Mouse (Mus musculus) cerebellum, adult 9-11 months (tissue): Measurements from ENCODE around the gene Mocs1.
A peak's percentile ranks its signal among the peaks of the same experiment; 100 is the strongest.

ENCODE experiments used
- DNase-seq: peaks from one replicate; pipeline ENCODE4 v3.0.0; 2022

Gene Mocs1

DNA sequence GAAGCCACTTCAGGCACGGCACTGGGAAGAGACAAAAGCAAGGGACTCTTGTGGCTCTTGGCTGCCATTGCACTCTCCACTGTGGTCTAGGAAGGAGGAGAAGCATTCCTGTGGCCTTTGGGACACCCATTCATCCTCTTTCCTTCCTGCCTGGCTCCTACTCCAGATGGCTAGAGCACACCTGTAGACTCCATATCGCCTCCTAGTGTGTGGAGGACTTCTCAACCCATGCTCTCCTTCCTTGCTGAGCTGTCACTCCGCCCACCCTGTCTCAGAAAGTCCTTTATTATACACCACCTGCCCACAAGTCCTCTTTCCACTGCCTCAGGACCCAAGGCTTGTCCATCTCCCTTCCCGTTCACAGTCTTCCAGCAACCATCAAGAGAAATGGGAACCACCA, 65.1 kb downstream of the Mocs1 start:
- DNase-seq = no peak

- DNase-seq = no peak
Observed at GRCm38 (mm10) chr17:49498169-49498568, 70.0 kb downstream of the Mocs1 start.

DNA sequence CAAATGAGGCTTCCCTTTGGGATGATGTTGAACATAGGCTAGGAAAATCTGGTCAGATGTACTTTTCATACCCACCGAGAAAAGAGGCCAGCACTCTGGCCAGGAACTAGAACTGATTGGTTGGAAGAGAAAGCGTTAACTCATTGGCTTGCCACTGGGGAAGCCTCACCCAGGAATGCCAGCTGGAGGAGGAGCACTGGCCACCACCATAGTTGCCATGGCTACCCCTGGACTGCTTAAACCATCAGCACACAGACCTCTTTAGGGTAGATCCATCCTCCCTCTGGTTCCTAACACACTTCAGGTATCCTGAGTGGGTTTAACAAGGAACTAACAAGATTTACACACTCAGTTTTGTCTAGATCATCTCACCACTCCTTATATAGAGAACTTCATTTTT, 71.5 kb downstream of the Mocs1 start:
- DNase-seq = no peak

- DNase-seq = no peak
Observed at GRCm38 (mm10) chr17:49500234-49500633, 72.1 kb downstream of the Mocs1 start.

DNA sequence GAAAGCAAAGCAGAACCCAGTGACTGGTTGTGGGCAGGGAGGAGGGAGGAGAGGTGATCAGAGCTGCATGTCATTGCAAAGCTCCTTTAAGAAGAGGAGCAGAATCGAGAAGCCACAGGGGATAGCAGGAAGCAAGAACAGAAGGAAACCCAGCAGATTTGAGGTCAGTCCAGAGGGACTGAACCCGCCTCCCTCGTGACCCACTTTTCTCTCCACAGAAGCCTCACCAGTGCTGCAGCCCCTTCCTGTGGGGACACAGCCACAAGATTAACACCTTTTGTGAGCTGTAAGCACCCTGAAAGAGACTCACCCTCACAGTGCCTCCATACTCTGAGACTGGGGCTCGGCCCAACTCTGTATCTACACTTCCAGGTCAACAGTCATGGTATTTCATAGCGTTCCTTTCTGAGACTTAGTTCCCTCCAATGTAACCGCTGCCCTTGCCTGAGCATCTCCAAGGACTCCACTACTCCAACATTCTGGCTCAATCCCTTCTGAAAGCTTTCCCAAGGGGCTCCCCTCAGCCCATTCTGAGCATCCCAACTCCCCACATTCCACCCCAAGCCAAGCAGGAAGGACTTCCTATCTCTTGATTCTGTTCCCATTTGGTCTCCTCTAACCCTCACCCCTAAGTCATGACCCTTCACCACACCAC, 75.2 kb downstream of the Mocs1 start:
- peak; percentile 89 for DNase-seq
